Mouse (Mus musculus): ENCODE results near the gene Ctsh. TPM values are rescaled to one million over a fixed set of nuclear protein-coding genes. Genes with fewer than 3 reads are reported as not detected.
"Not testable (repeated sequence)": the region's sequence is repeated elsewhere in the genome, so short reads cannot be mapped to it uniquely, and the experiment has no call there.

The Ctsh gene
- polyA plus RNA-seq, 1 experiment from 2014 or later = 132 TPM

DNA sequence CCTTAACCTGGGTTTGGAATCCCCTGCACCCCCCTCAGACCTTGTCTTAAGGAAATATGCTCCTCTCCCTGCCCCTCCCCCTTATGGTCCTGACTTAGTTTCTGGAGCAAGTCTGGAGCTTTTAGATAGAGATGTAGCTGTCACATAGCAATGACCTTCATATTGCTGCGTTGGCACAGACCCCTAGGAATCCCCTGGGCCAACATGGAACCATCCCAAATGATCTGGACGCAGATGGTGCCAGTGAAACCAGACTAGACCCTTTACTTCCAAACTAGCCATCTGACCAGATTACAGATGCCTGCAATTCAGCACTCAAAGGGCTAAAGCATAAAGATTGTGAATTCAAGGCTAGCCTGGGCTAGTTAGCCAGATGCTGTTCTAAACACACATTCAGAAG lies 2.8 kb downstream of the Ctsh start:
- DNase-seq (no peak), ATAC-seq (ENCODE audit: insufficient read depth) (no peak)
- no peak for TF ChIP-seq CTCF (IDR thresholded peaks at IDR 0.05; ENCODE audit: low read depth)
- no peak overlapping the region for H3K4me2 ChIP-seq
- no peak overlapping the region for H3K4me3 ChIP-seq (ENCODE audit: low read depth, low read length)
- 78% methylated on average over 2 of the region's 2 CpGs for WGBS
- no peaks in the 10 kb centered on the region for H3K27me3 ChIP-seq (ENCODE audit: insufficient read depth, low read length)
- H3K9me3 ChIP-seq (ENCODE audit: low read depth, low read length) = no peaks in the 10 kb centered on the region
- no peak overlapping the region for H3K27ac ChIP-seq (ENCODE audit: low read depth)
- no peaks in the 10 kb centered on the region for H3K36me3 ChIP-seq (ENCODE audit: insufficient read depth)
- H3K9ac ChIP-seq = no peak overlapping the region
- no peaks in the 10 kb centered on the region for H3K4me1 ChIP-seq (ENCODE audit: insufficient read depth)

DNA sequence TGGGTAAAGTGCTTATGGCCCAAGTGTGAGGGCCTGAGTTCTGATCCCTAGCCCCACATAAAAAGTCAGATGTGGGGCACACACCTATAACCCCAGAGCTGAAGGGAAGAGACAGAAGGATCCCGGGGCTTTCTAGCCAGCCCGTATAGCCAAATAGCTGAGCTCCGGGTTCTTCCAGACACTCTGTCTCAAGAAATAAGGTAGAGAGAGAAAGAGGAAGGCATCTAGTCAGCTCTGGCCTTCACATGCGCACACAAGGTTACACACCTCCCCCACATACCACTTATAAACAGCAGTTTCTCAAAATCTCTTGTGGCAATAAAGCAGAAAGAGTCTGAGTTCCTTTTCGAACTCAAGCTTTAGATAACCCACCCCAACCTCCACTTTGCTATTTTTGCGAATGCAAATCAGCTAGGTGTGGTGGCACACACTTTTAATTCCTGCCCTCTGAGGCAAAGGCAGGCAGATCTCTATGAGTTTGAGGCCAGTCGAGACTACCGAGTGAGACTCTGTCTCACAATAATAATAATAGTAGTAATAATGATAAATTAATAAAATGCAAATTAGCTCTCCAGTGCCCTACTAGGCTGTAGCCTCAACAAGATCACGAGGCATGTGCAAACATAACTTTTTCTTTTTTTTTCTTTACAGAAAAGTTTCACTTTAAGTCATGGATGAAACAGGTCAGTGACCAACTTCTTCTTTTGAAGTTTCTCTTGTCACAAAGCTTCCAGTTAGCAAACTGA lies 6.0 kb downstream of the Ctsh start:
- H3K36me3 ChIP-seq (ENCODE audit: insufficient read depth) = no peaks in the 10 kb centered on the region
- TF ChIP-seq CTCF (IDR thresholded peaks at IDR 0.05; ENCODE audit: low read depth) = no peak
- no peak overlapping the region for H3K4me3 ChIP-seq (ENCODE audit: low read depth, low read length)
- H3K27me3 ChIP-seq (ENCODE audit: insufficient read depth, low read length) = no peaks in the 10 kb centered on the region
- WGBS = 80% methylated on average over 9 of the region's 9 CpGs
- DNase-seq (no peak), ATAC-seq (ENCODE audit: insufficient read depth) (no peak)
- H3K27ac ChIP-seq (ENCODE audit: low read depth) = no peak overlapping the region
- H3K9me3 ChIP-seq (ENCODE audit: low read depth, low read length) = no peaks in the 10 kb centered on the region
- no peak overlapping the region for H3K4me2 ChIP-seq
- no peaks in the 10 kb centered on the region for H3K4me1 ChIP-seq (ENCODE audit: insufficient read depth)
- H3K9ac ChIP-seq = no peak overlapping the region

GRCm38 (mm10) chr9:90060574-90060875 lies 6.6 kb downstream of the Ctsh start:
- Histone ChIP-seq H3K4me2 (no peak overlapping the region), H3K9ac (no peak overlapping the region), H3K9me3 (ENCODE audit: low read depth, low read length) (no peaks in the 10 kb centered on the region), H3K4me1 (ENCODE audit: insufficient read depth) (no peaks in the 10 kb centered on the region), H3K36me3 (ENCODE audit: insufficient read depth) (no peaks in the 10 kb centered on the region), H3K27ac (ENCODE audit: low read depth) (no peak overlapping the region), H3K27me3 (ENCODE audit: insufficient read depth, low read length) (no peaks in the 10 kb centered on the region), H3K4me3 (ENCODE audit: low read depth, low read length) (no peak overlapping the region)
- TF ChIP-seq CTCF (IDR thresholded peaks at IDR 0.05; ENCODE audit: low read depth) = no peak
- ATAC-seq (ENCODE audit: insufficient read depth) (no peak), DNase-seq (no peak)
- 79% methylated on average over 2 of the region's 2 CpGs for WGBS

GRCm38 (mm10) chr9:90060932-90061331 lies 7.0 kb downstream of the Ctsh start:
- H3K9ac ChIP-seq; H3K4me1 ChIP-seq (ENCODE audit: insufficient read depth); ATAC-seq (ENCODE audit: insufficient read depth); H3K36me3 ChIP-seq (ENCODE audit: insufficient read depth); H3K4me3 ChIP-seq (ENCODE audit: low read depth, low read length); DNase-seq; H3K27me3 ChIP-seq (ENCODE audit: insufficient read depth, low read length); H3K27ac ChIP-seq (ENCODE audit: low read depth); H3K4me2 ChIP-seq; H3K9me3 ChIP-seq (ENCODE audit: low read depth, low read length): not testable (repeated sequence)
- 92% methylated on average over 5 of the region's 5 CpGs for WGBS

DNA sequence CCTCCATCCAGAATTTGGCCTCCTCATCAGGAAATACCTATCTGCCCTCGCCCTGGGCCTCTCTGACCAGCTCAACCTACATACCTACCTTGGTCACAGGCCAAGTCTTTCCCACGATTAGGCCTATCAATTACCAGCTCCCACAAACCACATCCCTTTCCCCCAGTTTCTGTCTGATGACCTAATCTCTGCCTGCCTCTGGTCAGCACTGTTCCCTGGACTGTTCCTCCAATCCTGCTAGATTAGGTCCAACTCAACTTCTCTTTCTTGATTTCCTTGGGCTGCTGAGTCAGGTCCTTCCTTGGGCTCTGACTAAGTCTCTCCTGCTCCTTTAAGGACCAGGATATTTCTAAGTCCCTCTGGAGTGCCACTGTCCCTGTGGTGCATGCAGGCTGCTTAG lies 13.4 kb downstream of the Ctsh start:
- H3K4me2 ChIP-seq = no peak overlapping the region
- peaks cover 3% of the 10 kb centered on the region; the same call in 1 of the 2 replicates for H3K4me1 ChIP-seq (ENCODE audit: insufficient read depth)
- ATAC-seq (ENCODE audit: insufficient read depth) (no peak), DNase-seq (no peak)
- no peak for TF ChIP-seq CTCF (IDR thresholded peaks at IDR 0.05; ENCODE audit: low read depth)
- H3K27ac ChIP-seq (ENCODE audit: low read depth) = no peak overlapping the region
- no peak overlapping the region for H3K9ac ChIP-seq
- H3K4me3 ChIP-seq (ENCODE audit: low read depth, low read length) = no peak overlapping the region
- WGBS = 70% methylated on average over 2 of the region's 2 CpGs
- no peaks in the 10 kb centered on the region for H3K9me3 ChIP-seq (ENCODE audit: low read depth, low read length)
- no peaks in the 10 kb centered on the region for H3K27me3 ChIP-seq (ENCODE audit: insufficient read depth, low read length)
- H3K36me3 ChIP-seq (ENCODE audit: insufficient read depth) = no peaks in the 10 kb centered on the region

- no peak for TF ChIP-seq CTCF (IDR thresholded peaks at IDR 0.05; ENCODE audit: low read depth)
- DNase-seq (no peak), ATAC-seq (ENCODE audit: insufficient read depth) (peak; percentile 16; the same call in 1 of the 2 replicates)
- Histone ChIP-seq H3K27me3 (ENCODE audit: insufficient read depth, low read length) (no peaks in the 10 kb centered on the region), H3K9me3 (ENCODE audit: low read depth, low read length) (no peaks in the 10 kb centered on the region), H3K4me2 (no peak overlapping the region), H3K4me1 (ENCODE audit: insufficient read depth) (peaks cover 3% of the 10 kb centered on the region; the same call in 1 of the 2 replicates), H3K9ac (no peak overlapping the region), H3K27ac (ENCODE audit: low read depth) (0 out of 2 replicates have a peak overlapping the region, but pooled peaks have one; percentile 26), H3K4me3 (ENCODE audit: low read depth, low read length) (no peak overlapping the region), H3K36me3 (ENCODE audit: insufficient read depth) (no peaks in the 10 kb centered on the region)
- 81% methylated on average over 6 of the region's 6 CpGs for WGBS
These were observed 14.8 kb downstream of the Ctsh start for GRCm38 (mm10) chr9:90068786-90069185.

GRCm38 (mm10) chr9:90069485-90069884 lies 15.5 kb downstream of the Ctsh start:
- H3K27me3 ChIP-seq (ENCODE audit: insufficient read depth, low read length) = no peaks in the 10 kb centered on the region
- TF ChIP-seq CTCF (IDR thresholded peaks at IDR 0.05; ENCODE audit: low read depth) = no peak
- H3K9me3 ChIP-seq (ENCODE audit: low read depth, low read length) = no peaks in the 10 kb centered on the region
- 45% methylated on average over 7 of the region's 7 CpGs for WGBS
- no peak overlapping the region for H3K9ac ChIP-seq
- H3K4me3 ChIP-seq (ENCODE audit: low read depth, low read length) = no peak overlapping the region
- no peak overlapping the region; the same call in 1 of the 2 replicates for H3K27ac ChIP-seq (ENCODE audit: low read depth)
- peaks cover 3% of the 10 kb centered on the region; the same call in 1 of the 2 replicates for H3K4me1 ChIP-seq (ENCODE audit: insufficient read depth)
- ATAC-seq (ENCODE audit: insufficient read depth) = peak; percentile 85
- H3K4me2 ChIP-seq = no peak overlapping the region
- DNase-seq = peak; percentile 63
- H3K36me3 ChIP-seq (ENCODE audit: insufficient read depth) = no peaks in the 10 kb centered on the region
